Mouse (Mus musculus) naive thymus-derived CD4-positive, alpha-beta T cell, adult 2 months (primary cell): ENCODE data around the gene Xpa.

Experiments used
- DNase-seq: peaks from one replicate; pipeline ENCODE4 v3.0.0-alpha.2; 2011; ENCODE audit warnings: low read depth

Xpa gene

GRCm38 (mm10) chr4:46146881-46147280 is 49.2 kb downstream of the Xpa start:
- no peak for DNase-seq

GRCm38 (mm10) chr4:46144323-46144722 is 51.8 kb downstream of the Xpa start:
- peak; percentile 57 for DNase-seq

- peak; percentile 97 for DNase-seq
Measured at GRCm38 (mm10) chr4:46138287-46139222, 57.6 kb downstream of the Xpa start, which contains the start of the genes Ncbp1 and Tstd2. TSS of gene Ncbp1 (plus strand) at chr4:46138613. TSS of gene Tstd2 (minus strand) at chr4:46138694.

GRCm38 (mm10) chr4:46137629-46138286 is 58.4 kb downstream of the Xpa start:
- no peak for DNase-seq

- no peak for DNase-seq
Measured at GRCm38 (mm10) chr4:46131791-46132190, 64.3 kb downstream of the Xpa start.

GRCm38 (mm10) chr4:46130221-46130620 is 65.9 kb downstream of the Xpa start:
- peak; percentile 77 for DNase-seq

GRCm38 (mm10) chr4:46129311-46130004 is 66.7 kb downstream of the Xpa start:
- DNase-seq, result no peak

GRCm38 (mm10) chr4:46126541-46126940 is 69.6 kb downstream of the Xpa start:
- peak; percentile 78 for DNase-seq

- DNase-seq, result no peak
Measured at GRCm38 (mm10) chr4:46123358-46123757, 72.8 kb downstream of the Xpa start.

GRCm38 (mm10) chr4:46120767-46121166 is 75.3 kb downstream of the Xpa start:
- DNase-seq, result no peak

GRCm38 (mm10) chr4:46119514-46120094 is 76.5 kb downstream of the Xpa start:
- DNase-seq, result no peak

GRCm38 (mm10) chr4:46117536-46117935 is 78.6 kb downstream of the Xpa start:
- no peak for DNase-seq

- no peak for DNase-seq
Measured at GRCm38 (mm10) chr4:46116544-46117175, 79.5 kb downstream of the Xpa start.

- no peak for DNase-seq
Measured at GRCm38 (mm10) chr4:46115308-46115707, 80.8 kb downstream of the Xpa start.

- DNase-seq, result no peak
Measured at GRCm38 (mm10) chr4:46111361-46111760, 84.8 kb downstream of the Xpa start.

- DNase-seq, result no peak
Measured at GRCm38 (mm10) chr4:46110084-46110483, 86.0 kb downstream of the Xpa start.
